Mouse (Mus musculus): ENCODE measurements around the gene Rtbdn. TPM values are rescaled to one million over a fixed set of nuclear protein-coding genes. Genes with fewer than 3 reads are reported as not detected.

Rtbdn gene
- total RNA-seq, 1 experiment from 2014 or later = not detected

DNA sequence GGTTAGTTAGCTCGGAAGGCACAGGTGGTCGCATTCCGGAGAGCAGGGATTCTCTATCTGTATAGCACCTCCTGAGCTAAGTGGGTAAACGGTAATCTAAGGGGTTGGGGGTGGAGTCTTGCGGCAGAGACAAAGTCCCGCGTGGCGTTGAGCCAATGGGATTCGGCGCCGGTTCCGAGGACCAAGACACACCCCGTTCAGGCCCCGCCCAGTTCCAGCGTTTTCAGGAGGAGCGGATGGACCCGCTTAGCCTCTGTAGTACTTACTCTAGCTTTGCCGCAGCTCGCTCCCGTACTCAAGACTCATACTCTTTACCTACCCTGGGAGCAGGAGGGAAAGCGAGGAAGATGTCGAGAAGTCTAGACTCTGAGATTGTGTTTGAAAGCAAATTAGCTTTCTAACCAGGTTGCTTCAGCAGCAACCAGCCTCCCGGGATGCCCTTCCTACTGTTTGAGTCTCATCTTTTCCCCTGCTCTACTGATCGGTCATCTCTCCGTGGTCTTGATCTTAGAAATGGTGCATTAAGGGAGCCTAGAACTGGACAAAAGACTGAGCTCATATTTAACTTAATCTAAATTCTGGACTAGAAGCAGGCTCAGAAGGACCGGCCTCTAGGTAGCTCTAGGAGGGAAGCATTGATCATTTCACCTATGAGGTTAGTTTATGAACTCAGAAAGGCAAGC is 2.2 kb upstream of the Rtbdn start:
- ATAC-seq (replicated peaks in 1 of 2; ENCODE audit: insufficient read depth in 1 of 2, low FRiP score in 2 of 2, low TSS enrichment in 1 of 2, low read depth in 1 of 2, poor library complexity in 2 of 2, severe bottlenecking in 2 of 2) = peak; percentile 37 to 45; a peak in 2 of 4 replicates

GRCm38 (mm10) chr8:84945235-84945632 is 1.6 kb upstream of the Rtbdn start:
- ATAC-seq (replicated peaks in 1 of 2; ENCODE audit: insufficient read depth in 1 of 2, low FRiP score in 2 of 2, low TSS enrichment in 1 of 2, low read depth in 1 of 2, poor library complexity in 2 of 2, severe bottlenecking in 2 of 2) = no peak

DNA sequence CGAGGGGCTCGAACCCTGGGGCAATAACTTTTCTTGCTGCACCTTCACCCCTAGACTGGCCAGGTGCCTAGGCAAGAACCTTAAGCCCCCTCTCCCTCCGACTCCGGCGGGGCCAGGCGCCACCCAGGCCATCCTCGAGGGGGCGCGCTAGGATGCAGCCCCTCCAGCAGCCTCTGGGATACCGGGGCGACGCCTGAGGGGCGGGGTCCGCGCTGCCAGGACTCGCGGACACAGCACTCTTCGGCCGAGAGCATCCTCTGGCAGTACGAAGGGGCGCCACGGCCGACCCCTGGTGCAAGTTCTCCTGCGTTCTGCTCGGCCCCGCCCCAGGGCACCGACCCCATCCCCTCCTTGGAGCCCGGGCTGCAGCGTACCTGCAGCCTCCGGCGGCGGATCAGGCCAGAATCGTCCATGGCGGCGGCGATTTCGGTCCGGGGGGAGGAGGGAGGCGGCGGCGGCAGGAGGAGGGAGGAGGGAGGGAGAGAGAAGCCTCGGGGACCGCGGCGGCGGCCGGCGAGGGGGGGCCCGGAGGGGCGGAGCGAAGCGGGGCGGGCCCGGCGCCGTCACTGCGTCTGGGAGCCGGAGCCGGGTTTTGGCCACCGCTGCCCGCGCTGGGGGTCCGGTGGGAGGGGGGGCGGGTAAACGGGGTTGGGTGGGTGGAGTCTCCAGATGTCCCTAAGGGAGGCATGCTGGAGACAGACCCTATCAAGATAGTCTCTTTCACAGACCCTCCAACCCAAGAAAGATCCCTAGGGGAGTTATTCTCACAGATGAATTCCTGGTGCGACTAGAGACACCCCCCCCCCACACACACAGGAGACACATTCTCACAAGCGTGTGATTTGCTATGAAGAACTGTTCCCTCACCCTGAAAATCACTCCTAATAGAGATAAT is 911 bp upstream of the Rtbdn start:
- ATAC-seq (replicated peaks in 1 of 2; ENCODE audit: insufficient read depth in 1 of 2, low FRiP score in 2 of 2, low TSS enrichment in 1 of 2, low read depth in 1 of 2, poor library complexity in 2 of 2, severe bottlenecking in 2 of 2) = no peak

GRCm38 (mm10) chr8:84947241-84947545 is 402 bp downstream of the Rtbdn start:
- ATAC-seq (replicated peaks in 1 of 2; ENCODE audit: insufficient read depth in 1 of 2, low FRiP score in 2 of 2, low TSS enrichment in 1 of 2, low read depth in 1 of 2, poor library complexity in 2 of 2, severe bottlenecking in 2 of 2) = peak in 1 of 2 experiments; percentile 56; a peak in 2 of 4 replicates

- ATAC-seq (replicated peaks in 1 of 2; ENCODE audit: insufficient read depth in 1 of 2, low FRiP score in 2 of 2, low TSS enrichment in 1 of 2, low read depth in 1 of 2, poor library complexity in 2 of 2, severe bottlenecking in 2 of 2) = no peak
Measured at GRCm38 (mm10) chr8:84949753-84950152, 3.0 kb downstream of the Rtbdn start.

- ATAC-seq (replicated peaks in 1 of 2; ENCODE audit: insufficient read depth in 1 of 2, low FRiP score in 2 of 2, low TSS enrichment in 1 of 2, low read depth in 1 of 2, poor library complexity in 2 of 2, severe bottlenecking in 2 of 2) = peak; percentile 37 to 67
Measured at GRCm38 (mm10) chr8:84952612-84953255, 5.9 kb downstream of the Rtbdn start.

DNA sequence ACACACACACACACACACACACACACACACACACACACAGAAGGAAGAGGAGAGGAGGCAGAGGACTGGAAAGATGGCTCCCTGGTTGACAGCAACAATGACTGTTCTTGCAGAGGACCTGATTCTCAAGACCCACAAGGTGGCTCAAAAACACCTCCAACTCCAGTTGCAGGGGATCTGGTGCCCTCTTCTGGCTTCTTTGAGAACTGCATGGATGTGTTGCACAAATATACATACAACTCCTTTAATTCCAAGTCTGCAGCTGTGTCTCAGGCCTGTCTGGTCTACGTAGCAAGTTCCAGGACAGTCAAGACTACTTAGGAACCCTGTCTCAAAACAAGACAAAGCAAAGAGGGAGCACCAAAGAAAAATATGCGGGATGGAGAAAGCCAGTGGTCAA is 10.0 kb downstream of the Rtbdn start:
- peak; percentile 53 to 64; a peak in 2 of 4 replicates for ATAC-seq (replicated peaks in 1 of 2; ENCODE audit: insufficient read depth in 1 of 2, low FRiP score in 2 of 2, low TSS enrichment in 1 of 2, low read depth in 1 of 2, poor library complexity in 2 of 2, severe bottlenecking in 2 of 2)

- no peak for ATAC-seq (replicated peaks in 1 of 2; ENCODE audit: insufficient read depth in 1 of 2, low FRiP score in 2 of 2, low TSS enrichment in 1 of 2, low read depth in 1 of 2, poor library complexity in 2 of 2, severe bottlenecking in 2 of 2)
Measured at GRCm38 (mm10) chr8:84959811-84960210, 13.0 kb downstream of the Rtbdn start.

- no peak for ATAC-seq (replicated peaks in 1 of 2; ENCODE audit: insufficient read depth in 1 of 2, low FRiP score in 2 of 2, low TSS enrichment in 1 of 2, low read depth in 1 of 2, poor library complexity in 2 of 2, severe bottlenecking in 2 of 2)
Measured at GRCm38 (mm10) chr8:84963952-84964351, 17.2 kb downstream of the Rtbdn start.

- ATAC-seq (replicated peaks in 1 of 2; ENCODE audit: insufficient read depth in 1 of 2, low FRiP score in 2 of 2, low TSS enrichment in 1 of 2, low read depth in 1 of 2, poor library complexity in 2 of 2, severe bottlenecking in 2 of 2) = peak; percentile 93 to 94
Measured at GRCm38 (mm10) chr8:84965731-84966291, 19.0 kb downstream of the Rtbdn start.

DNA sequence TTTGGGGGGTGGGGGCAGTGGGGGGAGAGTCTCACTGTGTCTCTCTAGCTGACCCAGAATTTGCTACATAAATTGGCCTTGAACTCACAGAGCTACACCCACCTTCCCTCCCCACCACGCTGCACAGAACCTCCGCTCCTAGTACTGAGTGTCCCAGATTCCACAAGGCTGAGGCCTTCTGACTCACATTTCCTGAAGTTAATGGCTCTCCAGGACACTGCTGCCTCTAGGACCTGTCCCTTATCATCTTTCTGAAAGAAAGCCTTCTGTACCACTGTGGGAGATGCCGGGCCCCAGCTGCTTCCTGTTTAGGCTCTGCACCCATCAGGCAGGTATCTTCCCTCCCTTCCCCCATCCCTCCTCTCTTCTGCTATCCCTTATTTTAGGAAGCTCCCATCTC is 19.8 kb downstream of the Rtbdn start:
- no peak for ATAC-seq (replicated peaks in 1 of 2; ENCODE audit: insufficient read depth in 1 of 2, low FRiP score in 2 of 2, low TSS enrichment in 1 of 2, low read depth in 1 of 2, poor library complexity in 2 of 2, severe bottlenecking in 2 of 2)

GRCm38 (mm10) chr8:84967532-84968304 is 20.9 kb downstream of the Rtbdn start:
- no peak for ATAC-seq (replicated peaks in 1 of 2; ENCODE audit: insufficient read depth in 1 of 2, low FRiP score in 2 of 2, low TSS enrichment in 1 of 2, low read depth in 1 of 2, poor library complexity in 2 of 2, severe bottlenecking in 2 of 2)

DNA sequence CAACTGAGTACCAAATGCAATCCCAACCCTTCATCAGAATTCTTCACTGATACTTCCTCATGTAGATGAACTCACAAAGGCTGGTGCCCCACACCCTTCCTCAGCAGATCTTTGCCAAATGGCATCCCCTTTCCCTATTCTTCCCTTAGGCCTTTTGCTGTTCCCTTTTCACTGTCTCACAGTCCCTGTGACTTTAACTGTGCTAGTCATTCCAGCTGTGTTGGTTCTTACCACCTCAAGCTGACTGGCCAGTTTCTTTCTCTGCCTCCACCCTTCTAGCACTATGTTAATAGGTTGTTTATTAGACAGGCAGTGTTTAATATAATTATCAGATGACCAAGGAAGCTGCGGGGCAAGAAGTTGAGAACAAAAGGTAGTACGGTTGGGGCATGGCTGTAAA is 21.9 kb downstream of the Rtbdn start:
- no peak for ATAC-seq (replicated peaks in 1 of 2; ENCODE audit: insufficient read depth in 1 of 2, low FRiP score in 2 of 2, low TSS enrichment in 1 of 2, low read depth in 1 of 2, poor library complexity in 2 of 2, severe bottlenecking in 2 of 2)

DNA sequence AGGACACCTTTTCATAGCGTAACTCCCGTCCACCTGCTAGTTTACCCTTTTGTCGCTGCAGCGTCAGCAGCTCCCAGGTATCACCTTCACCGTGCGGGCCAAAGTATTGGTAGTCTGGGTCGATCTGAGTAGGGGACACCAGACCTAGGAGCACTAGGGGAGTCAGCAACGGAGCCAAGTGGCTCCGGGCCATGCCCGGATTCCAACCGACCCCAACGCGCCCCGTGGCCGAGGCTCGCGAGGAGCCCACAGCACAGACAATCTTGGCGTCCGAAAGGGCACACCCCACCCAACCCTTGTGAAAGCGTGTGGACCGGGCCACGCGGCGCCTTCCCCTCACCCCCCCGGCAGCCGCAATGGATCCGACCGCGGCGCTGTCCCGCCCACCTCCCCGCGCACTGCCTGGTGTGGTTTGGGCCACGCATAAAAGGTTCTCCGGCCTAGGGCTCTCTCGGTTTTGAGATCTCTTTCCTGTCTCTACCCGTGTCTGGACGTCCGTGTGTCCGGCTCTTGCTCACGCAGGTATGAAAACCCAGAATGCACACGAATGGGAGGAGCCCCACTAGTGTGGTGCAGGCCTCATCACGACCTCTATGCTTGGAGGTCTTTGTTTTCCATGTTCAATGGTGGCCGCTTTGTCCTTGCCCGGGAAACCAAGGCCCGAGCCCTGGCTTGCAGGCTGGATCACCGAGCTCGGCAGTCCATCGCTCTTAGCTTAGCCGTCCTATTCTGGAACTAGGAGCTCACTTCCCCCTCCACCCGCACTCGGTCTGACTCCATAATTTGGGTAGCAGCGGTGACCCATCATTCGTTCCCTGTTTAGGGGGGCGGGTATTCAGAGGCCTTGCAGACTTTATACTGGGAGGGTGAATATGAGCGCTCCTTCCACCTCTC is 22.7 kb downstream of the Rtbdn start, which contains the start of the genes Gm49661, Prdx2 and Rnaseh2a:
Gm49661 (minus strand) TSS at position 193 of the 894 bp plus-strand sequence.
Prdx2 (plus strand) TSS at position 347 of the 894 bp plus-strand sequence.
Rnaseh2a (minus strand) TSS at position 527 of the 894 bp plus-strand sequence.
- ATAC-seq (replicated peaks in 1 of 2; ENCODE audit: insufficient read depth in 1 of 2, low FRiP score in 2 of 2, low TSS enrichment in 1 of 2, low read depth in 1 of 2, poor library complexity in 2 of 2, severe bottlenecking in 2 of 2) = peak; percentile 14 to 37; a peak in 2 of 4 replicates

- no peak for ATAC-seq (replicated peaks in 1 of 2; ENCODE audit: insufficient read depth in 1 of 2, low FRiP score in 2 of 2, low TSS enrichment in 1 of 2, low read depth in 1 of 2, poor library complexity in 2 of 2, severe bottlenecking in 2 of 2)
Measured at GRCm38 (mm10) chr8:84970135-84970790, 23.5 kb downstream of the Rtbdn start.

DNA sequence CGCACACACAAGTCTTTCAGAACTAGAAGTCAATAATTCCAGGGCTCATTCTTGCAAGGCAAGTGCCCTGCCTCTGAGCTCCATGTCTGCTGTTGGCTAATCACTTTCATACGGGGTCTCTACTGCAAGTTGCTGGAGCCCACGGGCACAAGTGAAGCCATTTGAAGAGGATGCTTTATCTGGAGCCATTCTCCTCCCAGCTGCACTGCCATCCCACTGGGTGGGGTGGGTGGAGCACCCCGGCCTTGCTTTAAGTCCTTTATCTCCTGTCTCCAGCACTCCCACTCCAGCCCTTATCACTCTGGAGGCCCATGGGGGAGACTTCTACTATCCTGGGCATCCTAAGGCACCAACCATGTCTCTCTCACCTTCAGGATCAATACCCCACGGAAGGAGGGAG is 24.1 kb downstream of the Rtbdn start:
- ATAC-seq (replicated peaks in 1 of 2; ENCODE audit: insufficient read depth in 1 of 2, low FRiP score in 2 of 2, low TSS enrichment in 1 of 2, low read depth in 1 of 2, poor library complexity in 2 of 2, severe bottlenecking in 2 of 2) = no peak
